Mouse (Mus musculus): ENCODE measurements around the gene Grin2d. TPM values are rescaled to one million over a fixed set of nuclear protein-coding genes. Genes with fewer than 3 reads are reported as not detected.
A peak's percentile ranks its signal among the peaks of the same experiment; 100 is the strongest.

Gene Grin2d
- polyA plus RNA-seq, 1 experiment from 2014 or later, result 0.40 TPM

DNA sequence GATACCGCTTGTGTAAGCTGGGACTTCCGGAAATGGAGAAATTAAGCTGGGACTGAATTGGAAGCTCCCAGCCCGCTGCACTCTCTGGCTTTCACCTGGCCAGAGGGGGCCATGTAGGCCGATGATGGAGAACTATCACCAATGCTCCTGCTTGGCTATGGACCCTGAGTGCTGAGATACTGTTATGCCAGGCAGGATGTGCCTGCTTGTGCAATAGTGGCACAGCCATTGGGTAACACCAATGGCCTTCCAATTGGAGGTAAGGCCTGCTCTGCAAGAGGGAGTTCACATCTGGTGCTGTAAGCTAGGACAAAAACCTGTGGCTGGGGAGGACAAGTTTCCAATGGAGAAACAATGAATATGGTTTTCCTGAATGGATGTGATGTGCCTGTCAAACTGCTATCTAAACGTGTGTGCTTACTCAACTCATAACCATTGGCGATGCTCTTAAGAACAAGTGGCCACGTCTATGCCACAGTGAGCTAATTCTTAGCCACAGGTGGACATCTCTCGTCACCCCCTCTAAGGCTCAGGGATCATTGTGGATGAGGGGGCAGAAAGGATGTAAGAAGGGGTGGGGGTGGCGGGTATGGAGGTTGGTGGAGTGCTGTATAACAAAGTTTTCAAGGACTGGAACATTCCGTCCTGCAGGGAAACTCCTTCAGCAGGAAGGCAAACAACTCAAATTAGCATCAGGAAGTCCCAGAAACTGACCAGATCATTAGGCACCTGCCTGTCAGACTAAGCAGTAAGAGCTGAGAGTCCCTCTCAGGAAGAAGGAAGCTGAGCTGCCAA, 35.0 kb downstream of the Grin2d start:
- H3K4me2 ChIP-seq (ENCODE audit: low read depth, low read length), result no peak overlapping the region
- 77% methylated on average over 10 of the region's 10 CpGs for WGBS
- no peak overlapping the region for H3K27ac ChIP-seq (ENCODE audit: low read length)
- no peak overlapping the region for H3K9ac ChIP-seq (ENCODE audit: low read length)
- ATAC-seq (ENCODE audit: low read depth), result no peak
- no peaks in the 10 kb centered on the region; the same call in 1 of the 2 replicates for H3K27me3 ChIP-seq (ENCODE audit: control insufficient read depth, insufficient read depth, low read depth, low read length)
- H3K4me3 ChIP-seq (ENCODE audit: low read length), result no peak overlapping the region
- H3K4me1 ChIP-seq (replicated peaks; ENCODE audit: control insufficient read depth, insufficient read depth, low read length), result no peaks in the 10 kb centered on the region
- no peaks in the 10 kb centered on the region for H3K9me3 ChIP-seq (ENCODE audit: control insufficient read depth, low read length)
- H3K36me3 ChIP-seq (ENCODE audit: control insufficient read depth, insufficient read depth, low read length), result no peaks in the 10 kb centered on the region

DNA sequence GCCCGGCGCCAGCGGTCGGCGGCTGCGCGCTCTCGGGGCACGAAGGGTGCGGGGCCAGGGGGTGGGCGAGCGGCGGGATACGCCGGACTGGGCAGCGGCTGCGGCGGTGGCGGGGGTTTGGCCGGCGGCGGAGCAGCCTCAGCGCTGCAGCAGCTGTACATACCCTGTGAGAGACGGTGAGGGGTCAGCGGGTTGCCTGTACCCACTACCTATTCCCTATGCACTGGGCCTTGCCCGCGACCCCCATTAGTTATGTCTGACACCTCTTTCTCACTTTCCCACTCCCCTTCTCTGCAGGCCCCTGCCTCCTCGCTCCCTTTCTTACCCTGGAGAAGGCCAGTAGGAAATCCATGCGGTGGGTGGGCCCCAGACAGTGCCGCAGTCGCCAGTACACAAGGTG, 44.3 kb downstream of the Grin2d start:
- Histone ChIP-seq H3K9ac (ENCODE audit: low read length) (peak overlapping the region; percentile 62), H3K4me1 (replicated peaks; ENCODE audit: control insufficient read depth, insufficient read depth, low read length) (peaks cover 23% of the 10 kb centered on the region), H3K4me3 (ENCODE audit: low read length) (peak overlapping the region; percentile 52), H3K9me3 (ENCODE audit: control insufficient read depth, low read length) (no peaks in the 10 kb centered on the region), H3K36me3 (ENCODE audit: control insufficient read depth, insufficient read depth, low read length) (no peaks in the 10 kb centered on the region), H3K4me2 (ENCODE audit: low read depth, low read length) (peak overlapping the region; percentile 70), H3K27me3 (ENCODE audit: control insufficient read depth, insufficient read depth, low read depth, low read length) (peaks cover 44% of the 10 kb centered on the region), H3K27ac (ENCODE audit: low read length) (no peak overlapping the region)
- WGBS, result 2% methylated on average over 29 of the region's 31 CpGs
- ATAC-seq (ENCODE audit: low read depth), result no peak

DNA sequence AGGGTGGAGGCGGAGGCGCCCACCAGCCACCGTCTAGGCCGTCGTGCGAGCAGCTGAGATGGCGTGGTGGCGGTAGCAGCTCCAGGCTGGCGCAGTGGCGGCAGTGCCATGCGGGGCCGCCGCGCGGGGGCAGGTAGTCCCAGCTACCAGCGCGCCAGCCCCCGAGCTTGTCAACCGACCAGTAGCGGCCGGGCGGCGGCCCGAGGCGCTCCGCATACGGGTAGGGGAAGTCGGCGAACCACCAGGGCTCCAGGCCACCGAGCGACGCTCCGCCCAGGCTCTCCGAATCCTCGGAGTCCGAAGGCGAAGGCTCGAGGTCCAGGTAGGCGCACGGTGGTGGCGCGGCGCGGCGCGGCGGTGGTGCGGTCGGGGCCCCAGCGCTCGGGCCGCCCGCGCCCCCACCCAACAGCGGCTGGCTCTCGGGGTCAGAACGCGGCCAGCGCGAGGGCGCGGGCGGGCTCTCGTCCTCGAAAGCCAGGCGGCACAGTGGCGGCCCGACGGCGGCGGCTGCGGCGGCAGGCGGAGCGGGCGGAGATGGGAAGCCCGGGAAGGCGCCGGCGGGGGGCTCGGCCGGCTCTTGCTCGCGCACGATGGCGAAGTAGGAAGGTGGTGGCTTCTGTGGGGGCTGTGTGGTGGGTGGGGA, 44.9 kb downstream of the Grin2d start:
- Histone ChIP-seq H3K27ac (ENCODE audit: low read length) (no peak overlapping the region), H3K4me2 (ENCODE audit: low read depth, low read length) (peak overlapping the region; percentile 70), H3K4me1 (replicated peaks; ENCODE audit: control insufficient read depth, insufficient read depth, low read length) (peaks cover 23% of the 10 kb centered on the region), H3K36me3 (ENCODE audit: control insufficient read depth, insufficient read depth, low read length) (peaks cover 3% of the 10 kb centered on the region), H3K27me3 (ENCODE audit: control insufficient read depth, insufficient read depth, low read depth, low read length) (peaks cover 44% of the 10 kb centered on the region), H3K4me3 (ENCODE audit: low read length) (peak overlapping the region; percentile 52), H3K9me3 (ENCODE audit: control insufficient read depth, low read length) (no peaks in the 10 kb centered on the region), H3K9ac (ENCODE audit: low read length) (peak overlapping the region; percentile 62)
- under 1% methylated on average over 58 of the region's 86 CpGs for WGBS
- peak; percentile 28; the same call in 1 of the 2 replicates for ATAC-seq (ENCODE audit: low read depth)

DNA sequence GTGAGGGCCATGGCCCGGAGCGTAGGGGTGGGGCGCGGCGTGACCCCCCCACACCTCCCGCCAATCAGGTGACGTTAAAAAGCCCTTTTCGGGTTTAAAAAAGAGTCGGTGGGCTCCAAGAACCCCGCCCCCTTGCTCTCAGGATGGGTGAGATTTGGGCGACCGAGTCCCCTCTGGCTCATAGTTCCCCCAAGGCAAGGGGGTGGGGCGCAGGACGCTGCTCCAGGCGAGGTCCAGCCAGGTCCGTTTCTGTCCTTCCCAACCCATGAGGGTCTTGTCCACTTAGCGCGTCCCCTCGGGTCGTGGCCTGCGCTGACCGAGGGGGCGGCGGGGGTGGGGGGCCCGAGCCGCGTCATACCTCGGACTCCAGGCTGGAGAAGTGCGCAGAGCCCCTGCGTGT, 45.8 kb downstream of the Grin2d start:
- Histone ChIP-seq H3K4me3 (ENCODE audit: low read length) (peak overlapping the region; percentile 52), H3K4me2 (ENCODE audit: low read depth, low read length) (peak overlapping the region; percentile 70), H3K27me3 (ENCODE audit: control insufficient read depth, insufficient read depth, low read depth, low read length) (peaks cover 44% of the 10 kb centered on the region), H3K36me3 (ENCODE audit: control insufficient read depth, insufficient read depth, low read length) (peaks cover 8% of the 10 kb centered on the region), H3K9me3 (ENCODE audit: control insufficient read depth, low read length) (no peaks in the 10 kb centered on the region), H3K4me1 (replicated peaks; ENCODE audit: control insufficient read depth, insufficient read depth, low read length) (peaks cover 23% of the 10 kb centered on the region), H3K27ac (ENCODE audit: low read length) (no peak overlapping the region), H3K9ac (ENCODE audit: low read length) (peak overlapping the region; percentile 62)
- 8% methylated on average over 30 of the region's 30 CpGs for WGBS
- no peak for ATAC-seq (ENCODE audit: low read depth)

DNA sequence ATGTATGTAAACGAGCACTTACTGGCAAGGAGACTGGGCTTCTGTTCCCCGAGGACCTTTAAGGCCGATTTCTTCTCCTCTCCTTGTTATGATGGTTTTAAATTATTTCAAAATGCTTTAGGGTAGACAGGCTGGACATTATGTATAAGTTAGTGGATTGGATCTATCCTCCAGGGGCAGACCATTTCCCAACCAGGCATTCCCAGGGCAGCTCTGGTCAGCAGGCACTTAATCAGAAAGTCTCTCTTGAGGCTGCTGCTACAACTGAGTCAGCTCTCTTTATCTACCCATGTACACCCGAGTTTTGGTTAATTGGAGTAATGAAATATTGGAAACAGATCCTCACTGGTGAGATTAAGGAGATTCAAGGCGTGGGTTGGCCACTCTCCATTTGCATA, 47.1 kb downstream of the Grin2d start:
- Histone ChIP-seq H3K36me3 (ENCODE audit: control insufficient read depth, insufficient read depth, low read length) (peaks cover 18% of the 10 kb centered on the region), H3K4me2 (ENCODE audit: low read depth, low read length) (peak overlapping the region; percentile 79), H3K9ac (ENCODE audit: low read length) (peak overlapping the region; percentile 80), H3K27ac (ENCODE audit: low read length) (no peak overlapping the region), H3K27me3 (ENCODE audit: control insufficient read depth, insufficient read depth, low read depth, low read length) (peaks cover 44% of the 10 kb centered on the region), H3K4me1 (replicated peaks; ENCODE audit: control insufficient read depth, insufficient read depth, low read length) (peaks cover 23% of the 10 kb centered on the region), H3K9me3 (ENCODE audit: control insufficient read depth, low read length) (no peaks in the 10 kb centered on the region), H3K4me3 (ENCODE audit: low read length) (peak overlapping the region; percentile 95)
- ATAC-seq (ENCODE audit: low read depth), result no peak
- 18% methylated on average over 5 of the region's 5 CpGs for WGBS

DNA sequence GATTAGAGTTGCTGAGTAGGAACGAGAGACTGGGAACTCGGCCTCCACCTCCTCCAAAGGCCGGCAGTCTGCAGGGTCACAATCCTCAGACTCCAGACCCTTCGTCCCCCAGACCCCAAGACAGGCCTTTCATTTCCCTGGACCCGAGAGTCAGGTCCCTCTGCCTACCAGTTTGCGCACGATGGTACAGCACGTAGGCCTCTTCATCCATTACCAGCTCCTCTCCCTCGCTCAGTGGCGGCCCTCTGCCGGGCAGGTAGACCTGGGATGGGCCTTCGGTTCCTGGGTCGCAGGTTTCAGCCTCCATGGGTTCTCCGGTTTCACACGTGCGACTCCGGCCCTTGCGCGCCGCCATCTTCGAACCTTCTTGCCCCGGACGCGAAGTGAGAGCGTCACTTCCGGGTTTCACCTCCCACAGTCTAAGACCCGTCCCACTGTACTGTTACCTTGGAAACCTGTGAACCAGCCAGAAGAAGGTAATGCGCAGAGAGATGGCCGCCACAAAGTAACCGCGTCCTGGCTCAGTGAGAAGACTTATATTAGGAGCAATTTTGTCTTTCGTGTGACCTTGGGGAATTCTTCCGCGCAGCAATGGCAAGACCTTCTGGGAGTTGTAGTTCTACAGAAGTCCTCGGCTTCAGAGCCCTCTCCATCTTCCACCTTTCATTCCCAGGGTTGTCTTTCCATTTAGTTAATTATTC, 47.6 kb downstream of the Grin2d start, which contains the start of gene Grwd1:
Gene Grwd1 (minus strand): TSS at position 518 of the 701 bp plus-strand sequence.
- H3K9ac ChIP-seq (ENCODE audit: low read length), result peak within 1 kb of the TSS; percentile 80
- peak; percentile 81 for ATAC-seq (ENCODE audit: low read depth)
- no peaks in the 10 kb centered on the region for H3K9me3 ChIP-seq (ENCODE audit: control insufficient read depth, low read length)
- H3K4me1 ChIP-seq (replicated peaks; ENCODE audit: control insufficient read depth, insufficient read depth, low read length), result peaks cover 23% of the 10 kb centered on the region
- H3K27ac ChIP-seq (ENCODE audit: low read length), result peak within 1 kb of the TSS; percentile 82
- peak within 1 kb of the TSS; percentile 79 for H3K4me2 ChIP-seq (ENCODE audit: low read depth, low read length)
- peak within 1 kb of the TSS; percentile 95 for H3K4me3 ChIP-seq (ENCODE audit: low read length)
- peaks cover 44% of the 10 kb centered on the region for H3K27me3 ChIP-seq (ENCODE audit: control insufficient read depth, insufficient read depth, low read depth, low read length)
- 0% methylated on average over 35 of the region's 35 CpGs for WGBS
- H3K36me3 ChIP-seq (ENCODE audit: control insufficient read depth, insufficient read depth, low read length), result peaks cover 23% of the 10 kb centered on the region

DNA sequence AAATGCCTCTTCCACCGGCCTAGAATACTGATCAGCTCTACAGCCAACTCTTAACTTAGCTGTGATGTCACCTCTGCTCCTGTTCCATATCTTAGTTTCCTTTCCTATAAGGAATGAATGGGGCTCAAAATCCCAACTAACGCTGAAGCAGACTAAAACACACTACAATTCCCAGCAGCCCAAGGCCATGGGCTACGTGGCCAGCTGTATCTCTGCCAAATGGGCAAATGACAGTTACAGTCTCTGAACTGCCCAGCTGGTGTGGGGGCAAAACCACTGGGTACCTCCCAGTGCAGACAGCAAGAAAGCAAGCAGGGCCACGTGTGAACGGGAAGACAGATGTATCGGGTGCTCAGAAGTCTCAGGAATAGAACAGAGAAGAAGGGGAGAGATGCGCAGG, 51.5 kb downstream of the Grin2d start:
- ATAC-seq (ENCODE audit: low read depth), result no peak
- Histone ChIP-seq H3K9me3 (ENCODE audit: control insufficient read depth, low read length) (no peaks in the 10 kb centered on the region), H3K36me3 (ENCODE audit: control insufficient read depth, insufficient read depth, low read length) (peaks cover 29% of the 10 kb centered on the region), H3K4me1 (replicated peaks; ENCODE audit: control insufficient read depth, insufficient read depth, low read length) (peaks cover 10% of the 10 kb centered on the region), H3K4me3 (ENCODE audit: low read length) (no peak overlapping the region), H3K27me3 (ENCODE audit: control insufficient read depth, insufficient read depth, low read depth, low read length) (peaks cover 5% of the 10 kb centered on the region), H3K27ac (ENCODE audit: low read length) (no peak overlapping the region), H3K4me2 (ENCODE audit: low read depth, low read length) (no peak overlapping the region), H3K9ac (ENCODE audit: low read length) (no peak overlapping the region)
- 83% methylated on average over 7 of the region's 7 CpGs for WGBS

DNA sequence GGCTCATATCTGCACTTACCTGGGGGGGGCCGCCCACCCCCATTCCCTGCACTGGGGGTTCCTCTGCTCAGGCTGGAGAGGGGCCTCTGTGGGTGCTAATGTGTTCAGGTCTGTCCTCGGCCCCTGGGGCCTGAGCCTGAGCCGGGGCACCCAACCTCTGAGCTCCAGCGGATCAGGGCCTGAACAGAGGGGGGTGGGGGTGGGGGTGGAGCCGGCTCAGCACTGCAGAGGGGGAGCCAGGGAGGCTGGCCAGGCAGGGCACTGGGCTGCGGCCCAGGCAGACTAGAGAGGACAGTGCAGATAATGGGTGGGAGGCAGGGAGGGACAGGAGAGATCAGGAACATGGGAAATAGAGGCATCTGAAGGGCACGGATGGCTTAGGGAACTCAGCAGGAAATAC, 53.6 kb downstream of the Grin2d start, which contains the start of gene Kcnj14:
Gene Kcnj14 (minus strand): TSS at position 185 of the 400 bp plus-strand sequence.
- H3K27me3 ChIP-seq (ENCODE audit: control insufficient read depth, insufficient read depth, low read depth, low read length), result no peaks in the 10 kb centered on the region
- H3K4me3 ChIP-seq (ENCODE audit: low read length), result no peak within 1 kb of the TSS
- H3K9ac ChIP-seq (ENCODE audit: low read length), result no peak within 1 kb of the TSS
- H3K4me1 ChIP-seq (replicated peaks; ENCODE audit: control insufficient read depth, insufficient read depth, low read length), result peaks cover 2% of the 10 kb centered on the region
- no peak for ATAC-seq (ENCODE audit: low read depth)
- H3K27ac ChIP-seq (ENCODE audit: low read length), result no peak within 1 kb of the TSS
- no peaks in the 10 kb centered on the region for H3K9me3 ChIP-seq (ENCODE audit: control insufficient read depth, low read length)
- H3K4me2 ChIP-seq (ENCODE audit: low read depth, low read length), result no peak within 1 kb of the TSS
- WGBS, result 56% methylated on average over 7 of the region's 7 CpGs
- H3K36me3 ChIP-seq (ENCODE audit: control insufficient read depth, insufficient read depth, low read length), result peaks cover 29% of the 10 kb centered on the region

DNA sequence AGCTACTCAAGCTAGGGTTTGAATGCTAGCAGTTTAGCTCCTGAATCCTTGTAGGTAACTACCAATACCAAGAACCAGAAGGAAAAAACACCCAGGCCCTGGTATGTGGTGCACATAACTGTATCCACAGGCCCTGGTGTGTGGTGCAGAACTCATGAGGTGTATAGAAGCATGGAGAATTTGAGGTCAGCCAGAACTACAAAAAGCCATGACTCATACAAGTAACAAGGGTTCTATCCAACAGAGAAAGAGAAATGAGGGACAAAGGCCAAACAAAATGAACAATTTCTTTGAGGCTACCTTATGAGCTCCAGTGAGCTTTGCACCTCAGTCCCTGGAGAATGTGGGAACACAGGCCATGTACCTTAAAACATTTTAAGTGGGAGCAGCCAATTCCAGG, 57.3 kb downstream of the Grin2d start:
- Histone ChIP-seq H3K36me3 (ENCODE audit: control insufficient read depth, insufficient read depth, low read length) (peaks cover 9% of the 10 kb centered on the region), H3K9ac (ENCODE audit: low read length) (no peak overlapping the region), H3K27ac (ENCODE audit: low read length) (no peak overlapping the region), H3K4me1 (replicated peaks; ENCODE audit: control insufficient read depth, insufficient read depth, low read length) (no peaks in the 10 kb centered on the region), H3K4me2 (ENCODE audit: low read depth, low read length) (no peak overlapping the region), H3K27me3 (ENCODE audit: control insufficient read depth, insufficient read depth, low read depth, low read length) (no peaks in the 10 kb centered on the region), H3K9me3 (ENCODE audit: control insufficient read depth, low read length) (no peaks in the 10 kb centered on the region), H3K4me3 (ENCODE audit: low read length) (no peak overlapping the region)
- ATAC-seq (ENCODE audit: low read depth), result no peak
